Mouse (Mus musculus) megakaryocyte, embryonic 14.5 days (primary cell): ENCODE data around the gene Ankrd6. TPM values are rescaled to one million over a fixed set of nuclear protein-coding genes. Genes with fewer than 3 reads are reported as not detected.

Experiments
- H3K27me3 ChIP-seq: replicated peaks from 2 replicates; pipeline ENCODE3; 2012; ENCODE audit warnings: inconsistent platforms
- H3K36me3 ChIP-seq: replicated peaks from 2 replicates; pipeline ENCODE3; 2012; ENCODE audit warnings: low read length, inconsistent platforms, mixed read lengths
- H3K4me1 ChIP-seq: 2 replicates; pipeline ENCODE4 v1.6.1; 2012; ENCODE audit warnings: inconsistent platforms
- H3K4me3 ChIP-seq: replicated peaks from 2 replicates; pipeline ENCODE3; 2012; ENCODE audit warnings: moderate library complexity, mild to moderate bottlenecking, inconsistent platforms
- H3K9me3 ChIP-seq: 2 replicates; pipeline ENCODE4 v1.6.1; 2012; ENCODE audit warnings: inconsistent platforms
- FLI1 ChIP-seq: IDR thresholded peaks from 2 replicates; pipeline ENCODE4 v1.6.1; 2012; ENCODE audit warnings: low read length, inconsistent platforms, mixed read lengths
- GATA1 ChIP-seq: IDR thresholded peaks from 3 replicates; pipeline ENCODE4 v1.6.1; 2012; ENCODE audit warnings: mixed read lengths, low read length, inconsistent platforms, borderline replicate concordance
- polyA plus RNA-seq: library from polyadenylated mRNA; stranded (reverse); fragments of >175 nt; gene quantifications from 2 replicates; pipeline ENCODE4 v1.2.3, GENCODE M21; 2012; ENCODE audit warnings: low replicate concordance; ENCODE audit not compliant: insufficient read depth

The Ankrd6 gene
- polyA plus RNA-seq, 1 experiment = not detected

GRCm38 (mm10) chr4:32863447-32864130 is 87.1 kb downstream of the Ankrd6 start:
- peaks cover 33% of the 10 kb centered on the region for H3K4me1 ChIP-seq
- peaks cover 62% of the 10 kb centered on the region for H3K27me3 ChIP-seq
- TF ChIP-seq GATA1 (no peak), FLI1 (no peak)
- H3K36me3 ChIP-seq = no peaks in the 10 kb centered on the region
- no peak overlapping the region for H3K4me3 ChIP-seq
- no peaks in the 10 kb centered on the region for H3K9me3 ChIP-seq

GRCm38 (mm10) chr4:32862751-32863446 is 87.7 kb downstream of the Ankrd6 start:
- H3K9me3 ChIP-seq = no peaks in the 10 kb centered on the region
- H3K27me3 ChIP-seq = peaks cover 57% of the 10 kb centered on the region
- peak overlapping the region; percentile 62 for H3K4me3 ChIP-seq
- H3K4me1 ChIP-seq = peaks cover 28% of the 10 kb centered on the region
- no peak for TF ChIP-seq GATA1
- TF ChIP-seq FLI1 = no peak
- no peaks in the 10 kb centered on the region for H3K36me3 ChIP-seq

GRCm38 (mm10) chr4:32862011-32862750 is 88.5 kb downstream of the Ankrd6 start:
- H3K4me3 ChIP-seq = peak overlapping the region; percentile 62
- H3K36me3 ChIP-seq = no peaks in the 10 kb centered on the region
- peaks cover 24% of the 10 kb centered on the region for H3K4me1 ChIP-seq
- peaks cover 54% of the 10 kb centered on the region for H3K27me3 ChIP-seq
- no peak for TF ChIP-seq FLI1
- no peak for TF ChIP-seq GATA1
- no peaks in the 10 kb centered on the region for H3K9me3 ChIP-seq

GRCm38 (mm10) chr4:32860184-32860965 is 90.3 kb downstream of the Ankrd6 start:
- no peak overlapping the region for H3K4me3 ChIP-seq
- H3K4me1 ChIP-seq = peaks cover 24% of the 10 kb centered on the region
- no peaks in the 10 kb centered on the region for H3K36me3 ChIP-seq
- no peaks in the 10 kb centered on the region for H3K9me3 ChIP-seq
- peaks cover 46% of the 10 kb centered on the region for H3K27me3 ChIP-seq
- TF ChIP-seq GATA1 = no peak
- TF ChIP-seq FLI1 = no peak

- Histone ChIP-seq H3K27me3 (peaks cover 27% of the 10 kb centered on the region), H3K9me3 (no peaks in the 10 kb centered on the region), H3K4me1 (peaks cover 13% of the 10 kb centered on the region), H3K36me3 (no peaks in the 10 kb centered on the region), H3K4me3 (no peak overlapping the region)
- TF ChIP-seq FLI1 (no peak), GATA1 (no peak)
Observed at GRCm38 (mm10) chr4:32855580-32855979, 95.1 kb downstream of the Ankrd6 start.

- H3K36me3 ChIP-seq = no peaks in the 10 kb centered on the region
- TF ChIP-seq FLI1 (no peak), GATA1 (no peak)
- H3K4me3 ChIP-seq = no peak overlapping the region
- peaks cover 22% of the 10 kb centered on the region for H3K27me3 ChIP-seq
- H3K9me3 ChIP-seq = no peaks in the 10 kb centered on the region
- H3K4me1 ChIP-seq = peaks cover 10% of the 10 kb centered on the region
Observed at GRCm38 (mm10) chr4:32854956-32855355, 95.7 kb downstream of the Ankrd6 start.

GRCm38 (mm10) chr4:32853609-32854188 is 96.9 kb downstream of the Ankrd6 start:
- H3K4me1 ChIP-seq = peaks cover 10% of the 10 kb centered on the region
- TF ChIP-seq FLI1 = no peak
- no peak for TF ChIP-seq GATA1
- H3K4me3 ChIP-seq = no peak overlapping the region
- H3K9me3 ChIP-seq = no peaks in the 10 kb centered on the region
- no peaks in the 10 kb centered on the region for H3K36me3 ChIP-seq
- peaks cover 22% of the 10 kb centered on the region for H3K27me3 ChIP-seq

- no peaks in the 10 kb centered on the region for H3K36me3 ChIP-seq
Observed at GRCm38 (mm10) chr4:32852819-32853218, 97.8 kb downstream of the Ankrd6 start.

GRCm38 (mm10) chr4:32852294-32852693 is 98.3 kb downstream of the Ankrd6 start:
- no peaks in the 10 kb centered on the region for H3K36me3 ChIP-seq
- TF ChIP-seq GATA1 (no peak), FLI1 (no peak)

More at GRCm38 (mm10) chr4:32852819-32853218, 97.8 kb downstream of the Ankrd6 start:
- TF ChIP-seq FLI1 (no peak), GATA1 (no peak)
- Histone ChIP-seq H3K4me3 (no peak overlapping the region), H3K27me3 (peaks cover 23% of the 10 kb centered on the region), H3K9me3 (no peaks in the 10 kb centered on the region), H3K4me1 (peaks cover 10% of the 10 kb centered on the region)

More at GRCm38 (mm10) chr4:32852294-32852693, 98.3 kb downstream of the Ankrd6 start:
- peaks cover 10% of the 10 kb centered on the region for H3K4me1 ChIP-seq
- H3K9me3 ChIP-seq = no peaks in the 10 kb centered on the region
- H3K27me3 ChIP-seq = peaks cover 21% of the 10 kb centered on the region
- H3K4me3 ChIP-seq = no peak overlapping the region
